Mouse (Mus musculus): Measurements from ENCODE around the gene Bmp2. TPM values are rescaled to one million over a fixed set of nuclear protein-coding genes. Genes with fewer than 3 reads are reported as not detected.

Gene Bmp2
- polyA plus RNA-seq, 1 experiment from 2014 or later: 31.2 TPM

DNA sequence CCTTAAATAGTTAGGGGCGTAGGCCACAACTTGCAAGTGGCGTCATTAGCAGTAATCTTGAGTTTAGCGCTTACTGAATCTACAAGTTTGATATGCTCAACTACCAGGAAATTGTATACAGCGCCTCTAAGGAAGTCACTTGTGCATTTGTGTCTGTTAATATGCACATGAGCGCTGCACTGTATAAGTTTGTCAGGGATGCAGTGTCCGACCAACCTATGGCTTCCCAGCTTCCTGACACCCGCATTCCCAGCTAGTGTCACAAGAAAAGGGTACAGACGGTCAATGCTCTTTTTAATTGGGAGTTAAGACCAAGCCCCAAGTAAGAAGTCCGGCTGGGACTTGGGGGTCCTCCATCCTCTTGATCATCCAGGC lies 1.9 kb downstream of the Bmp2 start:
- Histone ChIP-seq H3K4me3 (ENCODE audit: low read depth, low read length) (peak overlapping the region; percentile 75), H3K27ac (replicated peaks) (peak overlapping the region; percentile 65), H3K4me1 (replicated peaks; ENCODE audit: control insufficient read depth, insufficient read depth) (no peaks in the 10 kb centered on the region), H3K4me2 (replicated peaks; ENCODE audit: low read depth) (peak overlapping the region; percentile 90), H3K9ac (ENCODE audit: low read length) (peak overlapping the region; percentile 89), H3K27me3 (ENCODE audit: control insufficient read depth, insufficient read depth, low read length) (no peaks in the 10 kb centered on the region), H3K36me3 (ENCODE audit: control insufficient read depth, insufficient read depth, low read length) (no peaks in the 10 kb centered on the region), H3K9me3 (ENCODE audit: control insufficient read depth, low read length) (no peaks in the 10 kb centered on the region)
- ATAC-seq (ENCODE audit: low FRiP score, low TSS enrichment): no peak
- TF ChIP-seq EP300 (optimal IDR thresholded peaks at IDR 0.05) (no peak), CTCF (IDR thresholded peaks at IDR 0.05; ENCODE audit: low read depth) (no peak)
- 31% methylated on average over 9 of the region's 9 CpGs for WGBS
- no peak for DNase-seq (ENCODE audit: low spot score)

DNA sequence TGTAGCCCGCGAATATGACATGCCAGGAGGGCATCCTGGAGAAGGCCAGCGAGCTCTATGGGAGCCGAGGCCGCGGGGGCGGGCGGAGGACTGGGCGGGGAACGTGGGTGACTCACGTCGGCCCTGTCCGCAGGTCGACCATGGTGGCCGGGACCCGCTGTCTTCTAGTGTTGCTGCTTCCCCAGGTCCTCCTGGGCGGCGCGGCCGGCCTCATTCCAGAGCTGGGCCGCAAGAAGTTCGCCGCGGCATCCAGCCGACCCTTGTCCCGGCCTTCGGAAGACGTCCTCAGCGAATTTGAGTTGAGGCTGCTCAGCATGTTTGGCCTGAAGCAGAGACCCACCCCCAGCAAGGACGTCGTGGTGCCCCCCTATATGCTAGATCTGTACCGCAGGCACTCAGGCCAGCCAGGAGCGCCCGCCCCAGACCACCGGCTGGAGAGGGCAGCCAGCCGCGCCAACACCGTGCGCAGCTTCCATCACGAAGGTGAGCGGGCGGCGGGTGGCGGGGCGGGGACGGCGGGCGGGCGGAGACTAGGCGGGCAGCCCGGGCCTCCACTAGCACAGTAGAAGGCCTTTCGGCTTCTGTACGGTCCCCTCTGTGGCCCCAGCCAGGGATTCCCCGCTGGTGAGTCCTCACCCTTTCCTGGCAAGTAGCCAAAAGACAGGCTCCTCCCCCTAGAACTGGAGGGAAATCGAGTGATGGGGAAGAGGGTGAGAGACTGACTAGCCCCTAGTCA lies 2.5 kb downstream of the Bmp2 start:
- peak; percentile 85 for DNase-seq (ENCODE audit: low spot score)
- H3K27me3 ChIP-seq (ENCODE audit: control insufficient read depth, insufficient read depth, low read length): no peaks in the 10 kb centered on the region
- H3K4me3 ChIP-seq (ENCODE audit: low read depth, low read length): peak overlapping the region; percentile 75
- WGBS: under 1% methylated on average over 52 of the region's 55 CpGs
- no peaks in the 10 kb centered on the region for H3K4me1 ChIP-seq (replicated peaks; ENCODE audit: control insufficient read depth, insufficient read depth)
- H3K36me3 ChIP-seq (ENCODE audit: control insufficient read depth, insufficient read depth, low read length): no peaks in the 10 kb centered on the region
- TF ChIP-seq EP300 (optimal IDR thresholded peaks at IDR 0.05) (no peak), CTCF (IDR thresholded peaks at IDR 0.05; ENCODE audit: low read depth) (no peak)
- H3K9me3 ChIP-seq (ENCODE audit: control insufficient read depth, low read length): no peaks in the 10 kb centered on the region
- H3K27ac ChIP-seq (replicated peaks): peak overlapping the region; percentile 65
- H3K4me2 ChIP-seq (replicated peaks; ENCODE audit: low read depth): peak overlapping the region; percentile 90
- peak; percentile 86 for ATAC-seq (ENCODE audit: low FRiP score, low TSS enrichment)
- H3K9ac ChIP-seq (ENCODE audit: low read length): peak overlapping the region; percentile 89

DNA sequence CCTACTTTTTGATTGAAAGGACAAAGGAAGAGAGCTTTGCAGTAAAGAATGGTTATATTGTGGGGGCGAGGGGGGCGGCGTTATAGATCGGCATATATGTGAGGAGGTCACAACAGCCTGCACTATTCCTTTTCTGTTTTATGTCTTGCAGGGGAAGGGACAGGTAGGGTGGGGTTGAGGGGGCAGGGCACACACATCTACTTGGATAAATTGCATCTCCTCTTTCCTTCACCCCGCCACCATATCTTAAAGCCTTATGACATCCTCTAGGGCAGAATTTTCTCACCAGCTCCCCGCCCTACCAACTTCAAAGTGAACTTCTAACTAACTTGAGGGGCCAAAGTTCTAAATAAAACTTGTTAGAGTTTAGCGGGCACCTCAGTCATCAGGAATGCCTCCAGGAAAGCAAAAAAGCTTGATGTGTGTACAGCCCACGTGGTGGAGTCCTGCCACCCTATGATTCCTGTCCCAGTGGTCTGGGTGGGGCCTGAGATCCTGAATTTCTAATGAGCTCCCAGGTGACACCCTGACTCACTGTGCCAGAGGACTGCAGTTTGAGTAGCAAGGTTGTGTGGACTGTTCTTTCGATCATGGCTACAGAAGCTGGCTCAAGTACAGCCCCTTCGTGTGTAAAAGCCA lies 12.4 kb downstream of the Bmp2 start:
- no peak overlapping the region for H3K9ac ChIP-seq (ENCODE audit: low read length)
- WGBS: 59% methylated on average over 10 of the region's 10 CpGs

DNA sequence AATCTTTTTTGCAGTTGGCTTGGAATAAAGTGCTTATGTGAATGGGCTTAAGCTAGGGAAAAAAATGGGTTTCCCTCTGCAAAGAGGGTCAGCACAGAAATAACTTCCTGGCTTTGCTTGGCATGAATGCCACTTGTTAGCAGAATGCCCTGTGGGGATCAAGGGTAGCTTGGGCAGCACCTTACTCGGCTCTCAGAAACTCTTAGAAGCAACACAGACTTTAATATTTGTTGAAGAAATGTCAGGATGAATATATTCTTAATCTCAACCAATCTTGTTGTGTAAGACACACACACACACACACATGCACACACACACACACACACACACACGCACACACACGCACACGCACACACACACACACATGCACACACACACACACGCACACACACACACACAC lies 13.5 kb downstream of the Bmp2 start:
- ATAC-seq (ENCODE audit: low FRiP score, low TSS enrichment) (no peak), DNase-seq (ENCODE audit: low spot score) (no peak)
- 86% methylated on average over 5 of the region's 5 CpGs for WGBS
- H3K9me3 ChIP-seq (ENCODE audit: control insufficient read depth, low read length): no peaks in the 10 kb centered on the region
- H3K4me2 ChIP-seq (replicated peaks; ENCODE audit: low read depth): no peak overlapping the region
- no peak overlapping the region for H3K9ac ChIP-seq (ENCODE audit: low read length)
- TF ChIP-seq CTCF (IDR thresholded peaks at IDR 0.05; ENCODE audit: low read depth) (no peak), EP300 (optimal IDR thresholded peaks at IDR 0.05) (no peak)
- H3K4me1 ChIP-seq (replicated peaks; ENCODE audit: control insufficient read depth, insufficient read depth): no peaks in the 10 kb centered on the region
- 0 out of 2 replicates have a peak, but pooled peaks cover 5% of the 10 kb centered on the region for H3K36me3 ChIP-seq (ENCODE audit: control insufficient read depth, insufficient read depth, low read length)
- no peaks in the 10 kb centered on the region for H3K27me3 ChIP-seq (ENCODE audit: control insufficient read depth, insufficient read depth, low read length)
- H3K4me3 ChIP-seq (ENCODE audit: low read depth, low read length): no peak overlapping the region
- no peak overlapping the region for H3K27ac ChIP-seq (replicated peaks)

More for the DNA sequence above, 12.4 kb downstream of the Bmp2 start:
- ATAC-seq (ENCODE audit: low FRiP score, low TSS enrichment) (peak; percentile 84), DNase-seq (ENCODE audit: low spot score) (peak; percentile 40)
- TF ChIP-seq CTCF (IDR thresholded peaks at IDR 0.05; ENCODE audit: low read depth) (no peak), EP300 (optimal IDR thresholded peaks at IDR 0.05) (no peak)
- H3K27ac ChIP-seq (replicated peaks): peak overlapping the region; percentile 18; the same call in 1 of the 2 replicates
- H3K4me2 ChIP-seq (replicated peaks; ENCODE audit: low read depth): no peak overlapping the region
- H3K27me3 ChIP-seq (ENCODE audit: control insufficient read depth, insufficient read depth, low read length): no peaks in the 10 kb centered on the region
- no peaks in the 10 kb centered on the region for H3K9me3 ChIP-seq (ENCODE audit: control insufficient read depth, low read length)
- H3K4me3 ChIP-seq (ENCODE audit: low read depth, low read length): no peak overlapping the region
- H3K4me1 ChIP-seq (replicated peaks; ENCODE audit: control insufficient read depth, insufficient read depth): no peaks in the 10 kb centered on the region
- H3K36me3 ChIP-seq (ENCODE audit: control insufficient read depth, insufficient read depth, low read length): 0 out of 2 replicates have a peak, but pooled peaks cover 5% of the 10 kb centered on the region

DNA sequence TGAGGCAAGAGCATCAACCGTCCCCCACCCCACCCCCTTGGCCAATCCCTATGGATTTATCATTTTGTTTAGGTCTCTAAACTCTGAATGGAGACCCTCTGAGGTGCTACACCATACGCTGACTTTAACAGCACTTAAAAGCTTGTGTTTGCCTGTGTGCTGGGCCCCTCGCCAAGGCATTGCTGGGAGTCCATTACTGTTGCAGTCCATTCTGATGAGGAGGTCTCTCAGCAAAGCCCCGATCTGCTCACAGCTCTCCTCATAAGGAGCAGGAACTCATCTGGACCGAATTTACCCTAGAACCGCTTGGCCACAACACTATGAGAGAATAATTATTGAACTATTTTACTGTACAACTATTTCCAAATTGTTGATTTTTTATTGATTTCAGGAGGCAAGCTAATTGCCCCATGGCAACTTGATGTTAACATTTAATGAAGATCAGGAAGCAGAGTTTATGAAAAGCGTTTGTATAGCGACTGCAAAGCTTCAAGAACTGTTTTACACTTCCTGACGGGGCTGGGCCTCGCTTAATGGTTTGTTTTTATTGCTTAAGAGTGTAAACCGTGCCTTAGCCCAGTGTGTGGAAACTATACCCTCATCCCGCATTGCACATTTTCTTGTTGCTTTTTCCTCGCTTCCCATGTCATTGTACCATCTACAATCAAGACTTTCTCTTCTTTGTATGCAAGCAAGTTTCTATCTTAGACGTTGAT lies 14.2 kb downstream of the Bmp2 start:
- 0 out of 2 replicates have a peak overlapping the region, but pooled peaks have one; percentile 8 for H3K4me2 ChIP-seq (replicated peaks; ENCODE audit: low read depth)
- H3K27me3 ChIP-seq (ENCODE audit: control insufficient read depth, insufficient read depth, low read length): no peaks in the 10 kb centered on the region
- no peaks in the 10 kb centered on the region for H3K4me1 ChIP-seq (replicated peaks; ENCODE audit: control insufficient read depth, insufficient read depth)
- H3K9ac ChIP-seq (ENCODE audit: low read length): no peak overlapping the region
- H3K27ac ChIP-seq (replicated peaks): no peak overlapping the region
- DNase-seq (ENCODE audit: low spot score) (no peak), ATAC-seq (ENCODE audit: low FRiP score, low TSS enrichment) (no peak)
- no peak overlapping the region for H3K4me3 ChIP-seq (ENCODE audit: low read depth, low read length)
- H3K36me3 ChIP-seq (ENCODE audit: control insufficient read depth, insufficient read depth, low read length): no peaks in the 10 kb centered on the region
- no peaks in the 10 kb centered on the region for H3K9me3 ChIP-seq (ENCODE audit: control insufficient read depth, low read length)
- WGBS: 50% methylated on average over 14 of the region's 14 CpGs
- TF ChIP-seq EP300 (optimal IDR thresholded peaks at IDR 0.05): no peak
- no peak for TF ChIP-seq CTCF (IDR thresholded peaks at IDR 0.05; ENCODE audit: low read depth)
